Mouse (Mus musculus): ENCODE measurements around the gene Pde4b. TPM values are rescaled to one million over a fixed set of nuclear protein-coding genes. Genes with fewer than 3 reads are reported as not detected.

Pde4b gene
- polyA plus RNA-seq, 1 experiment, result 11.5 TPM

GRCm38 (mm10) chr4:102278958-102279357 lies 191.6 kb downstream of the Pde4b start:
- DNase-seq, result no peak
- H3K4me3 ChIP-seq (ENCODE audit: insufficient read depth, low read depth, low read length), result no peak overlapping the region
- no peaks in the 10 kb centered on the region for H3K4me1 ChIP-seq (ENCODE audit: control insufficient read depth, insufficient read depth, low read length)
- H3K27ac ChIP-seq (ENCODE audit: insufficient read depth, low read depth, low read length), result no peak overlapping the region; the same call in 1 of the 2 replicates
- TF ChIP-seq POLR2A (IDR thresholded peaks at IDR 0.05; ENCODE audit: low read depth, low read length) (no peak), CTCF (conservative IDR thresholded peaks at IDR 0.05; ENCODE audit: insufficient read depth, insufficient read length, low read depth, low read length) (no peak)
- WGBS, result 66% methylated on average over 2 of the region's 2 CpGs
- H3K36me3 ChIP-seq (ENCODE audit: control insufficient read depth, insufficient read depth, low read length), result no peaks in the 10 kb centered on the region
- H3K27me3 ChIP-seq (replicated peaks; ENCODE audit: control insufficient read depth, insufficient read depth, low read length), result no peaks in the 10 kb centered on the region

- no peaks in the 10 kb centered on the region for H3K4me1 ChIP-seq (ENCODE audit: control insufficient read depth, insufficient read depth, low read length)
- TF ChIP-seq POLR2A (IDR thresholded peaks at IDR 0.05; ENCODE audit: low read depth, low read length), result no peak
- TF ChIP-seq CTCF (conservative IDR thresholded peaks at IDR 0.05; ENCODE audit: insufficient read depth, insufficient read length, low read depth, low read length), result no peak
- WGBS, result 70% methylated on average over 6 of the region's 6 CpGs
- H3K27ac ChIP-seq (ENCODE audit: insufficient read depth, low read depth, low read length), result no peak overlapping the region
- H3K4me3 ChIP-seq (ENCODE audit: insufficient read depth, low read depth, low read length), result no peak overlapping the region
- H3K36me3 ChIP-seq (ENCODE audit: control insufficient read depth, insufficient read depth, low read length), result no peaks in the 10 kb centered on the region
- no peaks in the 10 kb centered on the region for H3K27me3 ChIP-seq (replicated peaks; ENCODE audit: control insufficient read depth, insufficient read depth, low read length)
- DNase-seq, result no peak
Measured at GRCm38 (mm10) chr4:102287172-102287571, 199.8 kb downstream of the Pde4b start.

- DNase-seq, result no peak
- Histone ChIP-seq H3K4me1 (ENCODE audit: control insufficient read depth, insufficient read depth, low read length) (no peaks in the 10 kb centered on the region), H3K27me3 (replicated peaks; ENCODE audit: control insufficient read depth, insufficient read depth, low read length) (no peaks in the 10 kb centered on the region), H3K27ac (ENCODE audit: insufficient read depth, low read depth, low read length) (no peak overlapping the region), H3K36me3 (ENCODE audit: control insufficient read depth, insufficient read depth, low read length) (no peaks in the 10 kb centered on the region), H3K4me3 (ENCODE audit: insufficient read depth, low read depth, low read length) (no peak overlapping the region)
- no peak for TF ChIP-seq CTCF (conservative IDR thresholded peaks at IDR 0.05; ENCODE audit: insufficient read depth, insufficient read length, low read depth, low read length)
- TF ChIP-seq POLR2A (IDR thresholded peaks at IDR 0.05; ENCODE audit: low read depth, low read length), result no peak
- 69% methylated on average over 6 of the region's 6 CpGs for WGBS
Measured at GRCm38 (mm10) chr4:102290052-102290734, 202.8 kb downstream of the Pde4b start.

- H3K27ac ChIP-seq (ENCODE audit: insufficient read depth, low read depth, low read length), result no peak overlapping the region
- no peaks in the 10 kb centered on the region for H3K4me1 ChIP-seq (ENCODE audit: control insufficient read depth, insufficient read depth, low read length)
- no peak overlapping the region for H3K4me3 ChIP-seq (ENCODE audit: insufficient read depth, low read depth, low read length)
- no peak for DNase-seq
- TF ChIP-seq POLR2A (IDR thresholded peaks at IDR 0.05; ENCODE audit: low read depth, low read length) (no peak), CTCF (conservative IDR thresholded peaks at IDR 0.05; ENCODE audit: insufficient read depth, insufficient read length, low read depth, low read length) (no peak)
- no peaks in the 10 kb centered on the region for H3K27me3 ChIP-seq (replicated peaks; ENCODE audit: control insufficient read depth, insufficient read depth, low read length)
- no peaks in the 10 kb centered on the region for H3K36me3 ChIP-seq (ENCODE audit: control insufficient read depth, insufficient read depth, low read length)
Measured at GRCm38 (mm10) chr4:102297558-102297957, 210.2 kb downstream of the Pde4b start.

GRCm38 (mm10) chr4:102302568-102302967 lies 215.2 kb downstream of the Pde4b start:
- Histone ChIP-seq H3K36me3 (ENCODE audit: control insufficient read depth, insufficient read depth, low read length) (no peaks in the 10 kb centered on the region), H3K27ac (ENCODE audit: insufficient read depth, low read depth, low read length) (no peak overlapping the region), H3K4me3 (ENCODE audit: insufficient read depth, low read depth, low read length) (no peak overlapping the region), H3K27me3 (replicated peaks; ENCODE audit: control insufficient read depth, insufficient read depth, low read length) (no peaks in the 10 kb centered on the region), H3K4me1 (ENCODE audit: control insufficient read depth, insufficient read depth, low read length) (no peaks in the 10 kb centered on the region)
- no peak for DNase-seq
- TF ChIP-seq CTCF (conservative IDR thresholded peaks at IDR 0.05; ENCODE audit: insufficient read depth, insufficient read length, low read depth, low read length), result no peak
- TF ChIP-seq POLR2A (IDR thresholded peaks at IDR 0.05; ENCODE audit: low read depth, low read length), result no peak
- WGBS, result 56% methylated on average over 4 of the region's 4 CpGs

- H3K27me3 ChIP-seq (replicated peaks; ENCODE audit: control insufficient read depth, insufficient read depth, low read length), result no peaks in the 10 kb centered on the region
- no peak overlapping the region for H3K4me3 ChIP-seq (ENCODE audit: insufficient read depth, low read depth, low read length)
- no peak overlapping the region for H3K27ac ChIP-seq (ENCODE audit: insufficient read depth, low read depth, low read length)
- TF ChIP-seq POLR2A (IDR thresholded peaks at IDR 0.05; ENCODE audit: low read depth, low read length), result no peak
- no peak for TF ChIP-seq CTCF (conservative IDR thresholded peaks at IDR 0.05; ENCODE audit: insufficient read depth, insufficient read length, low read depth, low read length)
- no peaks in the 10 kb centered on the region for H3K4me1 ChIP-seq (ENCODE audit: control insufficient read depth, insufficient read depth, low read length)
- no peak for DNase-seq
- H3K36me3 ChIP-seq (ENCODE audit: control insufficient read depth, insufficient read depth, low read length), result no peaks in the 10 kb centered on the region
- 65% methylated on average over 4 of the region's 4 CpGs for WGBS
Measured at GRCm38 (mm10) chr4:102307661-102308297, 220.4 kb downstream of the Pde4b start.

- Histone ChIP-seq H3K27me3 (replicated peaks; ENCODE audit: control insufficient read depth, insufficient read depth, low read length) (no peaks in the 10 kb centered on the region), H3K4me3 (ENCODE audit: insufficient read depth, low read depth, low read length) (no peak overlapping the region), H3K4me1 (ENCODE audit: control insufficient read depth, insufficient read depth, low read length) (peaks cover 2% of the 10 kb centered on the region), H3K36me3 (ENCODE audit: control insufficient read depth, insufficient read depth, low read length) (no peaks in the 10 kb centered on the region), H3K27ac (ENCODE audit: insufficient read depth, low read depth, low read length) (no peak overlapping the region)
- no peak for DNase-seq
- TF ChIP-seq CTCF (conservative IDR thresholded peaks at IDR 0.05; ENCODE audit: insufficient read depth, insufficient read length, low read depth, low read length) (no peak), POLR2A (IDR thresholded peaks at IDR 0.05; ENCODE audit: low read depth, low read length) (no peak)
Measured at GRCm38 (mm10) chr4:102310630-102311029, 223.3 kb downstream of the Pde4b start.

Data from kidney, adult 2 months (tissue).